Mouse (Mus musculus) kidney, adult 2 months (tissue): Measurements from ENCODE around the gene 4632433K11Rik. TPM values are rescaled to one million over a fixed set of nuclear protein-coding genes. Genes with fewer than 3 reads are reported as not detected.
A peak's percentile ranks its signal among the peaks of the same experiment; 100 is the strongest.

ENCODE experiments used
- DNase-seq: peaks from one replicate; pipeline ENCODE4 v3.0.0; 2021
- H3K27ac ChIP-seq: fragments of 200-500 bp; 2 replicates; pipeline ENCODE4 v1.5.1; 2012; ENCODE audit warnings: low read depth, low read length, control low read depth, inconsistent platforms; ENCODE audit not compliant: insufficient read depth
- H3K27me3 ChIP-seq: fragments of 200-500 bp; replicated peaks from 2 replicates; pipeline ENCODE4 v1.6.1; 2012; ENCODE audit warnings: mild to moderate bottlenecking, moderate library complexity, low read length, inconsistent platforms; ENCODE audit not compliant: control insufficient read depth, insufficient read depth
- H3K36me3 ChIP-seq: fragments of 200-500 bp; 2 replicates; pipeline ENCODE4 v1.6.1; 2012; ENCODE audit warnings: mild to moderate bottlenecking, moderate library complexity, low read length, inconsistent platforms; ENCODE audit not compliant: control insufficient read depth, insufficient read depth
- H3K4me1 ChIP-seq: fragments of 200-500 bp; 2 replicates; pipeline ENCODE4 v1.6.1; 2011; ENCODE audit warnings: low read length; ENCODE audit not compliant: control insufficient read depth, insufficient read depth
- H3K4me3 ChIP-seq: fragments of 200-500 bp; 2 replicates; pipeline ENCODE4 v1.5.1; 2011; ENCODE audit warnings: mild to moderate bottlenecking, low read depth, low read length, control low read depth; ENCODE audit not compliant: insufficient read depth
- CTCF ChIP-seq: fragments of 200-500 bp; conservative IDR thresholded peaks from 2 replicates; pipeline ENCODE4 v1.5.1; 2011; ENCODE audit warnings: low read depth, mild to moderate bottlenecking, control low read depth, low read length, moderate library complexity, mixed read lengths; ENCODE audit not compliant: insufficient read depth, insufficient read length
- POLR2A ChIP-seq: fragments of 200-500 bp; IDR thresholded peaks from one replicate; pipeline ENCODE4 v1.6.1; 2011; ENCODE audit warnings: low read depth, low read length, control low read depth
- WGBS: fragments of 180-500 bp; shearing (Covaris S2); methylation state at CpG from one replicate; pipeline ENCODE4 v1.1.7; 2018; 5-methylcytosine and 5-hydroxymethylcytosine counted together
- polyA plus RNA-seq: library from polyadenylated mRNA; depleted of rRNA; stranded (reverse); fragments of >200 nt; gene quantifications from 2 replicates; pipeline ENCODE4 v1.2.3, GENCODE M21; 2012

4632433K11Rik gene
- polyA plus RNA-seq, 1 experiment = not detected

DNA sequence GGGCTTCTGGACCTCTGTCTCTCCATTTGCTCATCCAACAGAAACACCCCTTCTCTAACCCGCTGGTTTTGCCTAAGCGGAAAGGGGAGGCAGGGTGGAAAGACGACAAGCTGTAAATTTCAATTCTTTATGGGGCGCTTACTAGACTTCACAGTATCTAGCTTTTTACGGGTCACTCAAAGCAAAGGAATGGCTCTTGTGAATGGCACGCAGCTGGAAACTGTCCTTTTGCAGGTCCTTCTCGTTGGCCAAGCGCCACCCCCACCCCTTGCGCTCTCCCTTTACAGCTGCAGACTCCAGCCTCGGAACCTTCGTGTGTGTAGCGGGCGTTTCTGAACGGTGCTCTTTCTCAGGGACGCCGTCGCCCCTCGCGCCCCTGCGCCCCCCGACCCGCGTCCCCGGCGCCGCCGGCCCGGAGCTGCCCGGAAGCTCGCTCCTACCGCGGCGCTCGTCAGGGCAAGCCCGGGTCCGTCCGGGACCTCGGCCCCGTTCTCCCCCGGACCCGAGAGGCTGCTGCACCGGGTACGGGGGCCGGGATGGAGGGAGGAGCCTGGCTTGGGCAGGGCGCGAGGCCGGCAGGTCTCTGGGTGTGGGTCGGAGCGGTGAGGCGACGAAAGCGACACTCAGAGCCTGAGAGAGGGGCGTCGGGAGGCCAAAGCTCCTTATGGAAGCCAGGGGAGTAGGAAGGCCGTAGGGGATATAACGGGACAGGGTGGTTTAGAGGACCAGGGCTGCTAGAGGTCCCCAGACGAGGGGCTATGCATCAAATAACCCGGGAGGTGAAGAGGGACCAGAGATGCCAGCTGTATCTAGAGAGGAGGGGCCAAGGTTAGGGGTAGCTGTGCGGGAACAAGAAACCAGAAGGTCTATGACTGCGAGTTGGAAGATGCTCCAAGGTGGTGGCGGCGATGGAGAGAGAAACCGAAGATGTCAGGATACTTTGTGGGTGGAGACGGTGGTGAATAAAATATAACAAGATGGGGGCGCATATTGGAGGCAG is 17.6 kb downstream of the 4632433K11Rik start, which contains the start of gene Zfp580:
Gene Zfp580 (plus strand): TSS at position 346 of the 1,000 bp plus-strand sequence.
- Histone ChIP-seq H3K4me1 (peaks cover 5% of the 10 kb centered on the region; the same call in 1 of the 2 replicates), H3K36me3 (no peaks in the 10 kb centered on the region), H3K4me3 (peak within 1 kb of the TSS; percentile 72), H3K27me3 (peaks cover 1% of the 10 kb centered on the region; the same call in 1 of the 2 replicates), H3K27ac (peak within 1 kb of the TSS; percentile 42)
- no peak for TF ChIP-seq CTCF
- TF ChIP-seq POLR2A = peak; percentile 8
- 1% methylated on average over 61 of the region's 65 CpGs for WGBS
- DNase-seq = peak; percentile 78

DNA sequence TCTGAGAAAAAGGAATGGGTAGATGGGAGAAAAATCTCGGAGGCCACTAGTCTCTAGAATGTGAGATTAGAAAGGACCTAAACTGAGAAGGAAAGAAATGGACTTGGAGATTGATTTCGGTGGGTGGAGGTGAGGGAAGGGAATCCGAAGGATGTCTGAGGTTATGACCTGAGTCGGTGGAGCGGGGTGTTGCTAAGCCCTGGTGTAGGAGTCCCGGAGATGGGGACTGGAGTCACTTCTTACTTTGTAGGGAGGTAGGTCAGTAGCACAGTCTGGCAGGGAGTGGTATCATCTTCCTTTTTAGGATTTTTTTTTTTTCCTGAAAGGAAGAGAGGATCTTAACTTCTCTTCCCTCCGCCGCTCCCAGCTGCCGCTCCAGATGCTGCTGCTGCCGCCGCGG is 18.5 kb downstream of the 4632433K11Rik start:
- DNase-seq = no peak
- Histone ChIP-seq H3K4me3 (peak overlapping the region; percentile 15; the same call in 1 of the 2 replicates), H3K4me1 (peaks cover 5% of the 10 kb centered on the region; the same call in 1 of the 2 replicates), H3K27me3 (peaks cover 1% of the 10 kb centered on the region; the same call in 1 of the 2 replicates), H3K27ac (no peak overlapping the region), H3K36me3 (no peaks in the 10 kb centered on the region)
- TF ChIP-seq POLR2A = no peak
- no peak for TF ChIP-seq CTCF
- 8% methylated on average over 12 of the region's 12 CpGs for WGBS

DNA sequence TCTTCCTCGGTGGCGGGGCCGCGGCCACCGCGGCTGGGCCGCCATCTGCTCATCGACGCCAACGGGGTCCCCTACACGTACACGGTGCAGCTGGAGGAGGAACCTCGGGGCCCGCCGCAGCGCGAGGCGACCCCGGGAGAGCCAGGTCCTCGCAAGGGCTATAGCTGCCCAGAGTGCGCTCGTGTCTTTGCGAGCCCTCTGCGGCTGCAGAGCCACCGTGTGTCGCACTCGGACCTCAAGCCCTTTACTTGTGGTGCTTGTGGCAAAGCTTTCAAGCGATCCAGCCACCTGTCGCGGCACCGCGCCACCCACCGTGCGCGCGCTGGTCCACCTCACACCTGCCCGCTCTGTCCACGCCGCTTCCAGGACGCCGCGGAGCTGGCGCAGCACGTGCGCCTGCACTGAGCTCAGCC is 19.0 kb downstream of the 4632433K11Rik start:
- H3K4me3 ChIP-seq = no peak overlapping the region
- WGBS = 10% methylated on average over 45 of the region's 45 CpGs
- H3K4me1 ChIP-seq = peaks cover 5% of the 10 kb centered on the region; the same call in 1 of the 2 replicates
- no peak for TF ChIP-seq POLR2A
- TF ChIP-seq CTCF = no peak
- no peak overlapping the region for H3K27ac ChIP-seq
- H3K36me3 ChIP-seq = no peaks in the 10 kb centered on the region
- peaks cover 1% of the 10 kb centered on the region; the same call in 1 of the 2 replicates for H3K27me3 ChIP-seq
- no peak for DNase-seq

DNA sequence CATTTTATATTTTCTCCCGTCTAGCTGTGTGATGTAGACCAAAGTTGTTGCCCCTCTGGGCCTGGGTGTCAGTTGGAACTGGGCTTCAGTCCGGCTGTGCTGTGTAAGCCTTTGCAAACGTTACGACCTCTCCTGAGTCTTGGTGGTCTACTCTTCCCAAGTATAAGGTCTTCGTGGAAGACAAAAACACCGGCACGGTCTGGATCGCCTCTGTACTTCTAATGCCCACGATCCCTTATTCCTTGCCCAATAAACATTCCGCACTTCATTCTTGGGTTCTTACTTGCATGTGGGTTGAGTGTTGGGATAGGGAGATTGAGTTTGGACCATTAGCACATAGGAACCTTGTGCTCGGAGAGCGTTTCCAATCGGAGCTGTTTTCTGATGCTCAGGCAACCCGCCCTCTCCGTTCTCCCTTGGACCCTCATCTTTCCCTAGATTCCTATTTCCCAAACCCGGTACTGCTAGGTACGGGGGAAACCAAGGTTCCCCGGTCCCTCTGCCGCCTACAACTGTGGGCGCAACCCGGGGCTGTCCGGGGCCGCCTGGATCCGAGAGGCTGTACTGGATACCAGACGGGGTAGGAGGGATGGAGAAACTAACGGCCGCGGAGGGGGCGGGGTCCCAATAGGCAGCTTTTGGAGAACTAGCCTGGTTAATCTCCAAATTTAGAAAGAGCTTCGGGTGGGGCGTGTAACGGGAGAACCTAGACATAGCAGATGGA is 19.7 kb downstream of the 4632433K11Rik start:
- 21% methylated on average over 32 of the region's 32 CpGs for WGBS
- H3K4me3 ChIP-seq = peak overlapping the region; percentile 21; the same call in 1 of the 2 replicates
- no peaks in the 10 kb centered on the region for H3K36me3 ChIP-seq
- no peak overlapping the region for H3K27ac ChIP-seq
- peaks cover 5% of the 10 kb centered on the region; the same call in 1 of the 2 replicates for H3K4me1 ChIP-seq
- no peak for DNase-seq
- TF ChIP-seq POLR2A = no peak
- TF ChIP-seq CTCF = no peak
- H3K27me3 ChIP-seq = peaks cover 1% of the 10 kb centered on the region; the same call in 1 of the 2 replicates

DNA sequence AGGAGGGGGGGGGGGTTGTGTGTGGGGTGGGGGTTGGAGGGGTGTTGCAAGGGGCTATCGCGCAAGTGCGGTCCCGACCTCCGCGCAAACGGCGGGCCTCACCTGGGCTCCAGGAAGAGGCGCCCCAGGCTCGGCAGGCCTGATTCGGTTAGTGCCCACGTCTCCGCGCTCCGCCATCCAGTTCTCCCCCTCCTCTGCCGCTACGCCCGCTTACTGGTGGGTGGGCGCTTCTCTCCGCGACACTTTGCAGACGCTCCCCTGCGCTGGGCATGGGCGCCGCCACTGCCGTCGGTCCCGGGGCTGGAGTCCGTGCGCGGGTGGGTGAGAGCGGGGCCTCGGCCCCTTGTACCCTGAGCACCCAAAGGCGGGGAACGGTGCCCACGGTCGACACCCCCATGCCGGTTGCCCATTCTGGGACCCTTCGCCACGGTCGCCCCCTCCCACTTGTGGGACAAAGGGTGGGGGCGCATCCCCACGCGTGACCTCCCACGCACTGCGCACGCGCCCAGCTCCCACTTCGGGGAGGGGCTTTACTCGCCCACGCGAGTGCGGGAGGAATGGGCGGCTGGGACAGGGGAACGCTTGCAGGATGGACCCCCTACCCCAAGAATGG is 22.8 kb downstream of the 4632433K11Rik start:
- Histone ChIP-seq H3K27me3 (peaks cover 1% of the 10 kb centered on the region; the same call in 1 of the 2 replicates), H3K36me3 (no peaks in the 10 kb centered on the region), H3K27ac (no peak overlapping the region), H3K4me3 (peak overlapping the region; percentile 43), H3K4me1 (peaks cover 3% of the 10 kb centered on the region; the same call in 1 of the 2 replicates)
- 3% methylated on average over 51 of the region's 55 CpGs for WGBS
- no peak for DNase-seq
- TF ChIP-seq POLR2A = no peak
- TF ChIP-seq CTCF = no peak

DNA sequence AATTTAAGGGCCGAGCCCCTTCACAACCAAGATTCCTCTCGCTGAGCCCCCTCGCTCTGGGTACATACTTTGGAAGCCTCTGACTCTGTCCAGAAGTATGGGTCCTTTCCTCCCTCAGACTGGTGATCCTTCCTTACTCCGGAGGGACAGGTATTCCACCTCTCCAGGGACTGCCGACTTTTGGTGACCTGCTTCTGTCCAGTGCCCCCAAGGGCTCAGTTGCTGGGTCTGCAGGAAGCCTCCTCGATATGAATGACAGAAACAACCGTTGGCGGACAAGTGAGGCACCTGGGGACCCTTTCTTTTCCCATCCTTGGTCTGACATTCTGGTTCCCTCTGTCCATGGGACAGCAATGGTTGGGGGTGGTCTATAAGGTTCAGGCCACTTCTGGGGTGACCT is 23.5 kb downstream of the 4632433K11Rik start:
- 39% methylated on average over 8 of the region's 8 CpGs for WGBS
- peaks cover 1% of the 10 kb centered on the region; the same call in 1 of the 2 replicates for H3K27me3 ChIP-seq
- H3K4me3 ChIP-seq = no peak overlapping the region; the same call in 1 of the 2 replicates
- no peak for DNase-seq
- no peak overlapping the region for H3K27ac ChIP-seq
- no peak for TF ChIP-seq POLR2A
- TF ChIP-seq CTCF = no peak
- H3K36me3 ChIP-seq = no peaks in the 10 kb centered on the region
- H3K4me1 ChIP-seq = peaks cover 3% of the 10 kb centered on the region; the same call in 1 of the 2 replicates
